Mouse (Mus musculus) hindbrain, embryonic 14.5 days (tissue): ENCODE measurements at regions not wholly inside any gene's neighbourhood (a gene's known extent, or its start where the extent isn't known, plus 50 kb on each side); places are given as distances from the start of the nearest gene placed in this dataset.
A peak's percentile ranks its signal among the peaks of the same experiment; 100 is the strongest.

Source experiments
- ATAC-seq: fragments of 200-750 bp; cut with Nextera tagmentation; 2 replicates; pipeline ENCODE4 v1.8.0; 2017; ENCODE audit warnings: moderate number of reproducible peaks, mild to moderate bottlenecking, moderate TSS enrichment, moderate library complexity; ENCODE audit not compliant: low FRiP score
- DNase-seq: peaks from one replicate; pipeline ENCODE4 v3.0.0-alpha.2; 2015; ENCODE audit warnings: low spot score
- H3K27ac ChIP-seq: fragments of 300-500 bp; sonication (generic); 2 replicates; pipeline ENCODE4 v1.5.1; 2014; ENCODE audit warnings: mild to moderate bottlenecking, moderate library complexity
- H3K27me3 ChIP-seq: fragments of 300-500 bp; sonication (generic); 2 replicates; pipeline ENCODE4 v1.6.1; 2014; ENCODE audit warnings: mild to moderate bottlenecking, low read length, mixed read lengths; ENCODE audit not compliant: control insufficient read depth, insufficient read depth
- H3K36me3 ChIP-seq: fragments of 300-500 bp; sonication (generic); replicated peaks from 2 replicates; pipeline ENCODE4 v1.6.1; 2014; ENCODE audit not compliant: control insufficient read depth, insufficient read depth
- H3K4me1 ChIP-seq: fragments of 300-500 bp; sonication (generic); replicated peaks from 2 replicates; pipeline ENCODE4 v1.6.1; 2014; ENCODE audit warnings: antibody characterized with exemption, low read length, mixed read lengths; ENCODE audit not compliant: control insufficient read depth, insufficient read depth
- H3K4me2 ChIP-seq: fragments of 300-500 bp; sonication (generic); replicated peaks from 2 replicates; pipeline ENCODE4 v1.6.1; 2014; ENCODE audit warnings: mild to moderate bottlenecking, moderate library complexity
- H3K4me3 ChIP-seq: fragments of 300-500 bp; sonication (generic); replicated peaks from 2 replicates; pipeline ENCODE4 v1.5.1; 2014; ENCODE audit warnings: mild to moderate bottlenecking, low read length
- H3K9ac ChIP-seq: fragments of 300-500 bp; sonication (generic); 2 replicates; pipeline ENCODE4 v1.6.1; 2014
- H3K9me3 ChIP-seq: fragments of 300-500 bp; sonication (generic); 2 replicates; pipeline ENCODE4 v1.6.1; 2016; ENCODE audit warnings: low read length; ENCODE audit not compliant: control insufficient read depth
- WGBS: fragments of 180-500 bp; shearing (Covaris S2); extraction: QIAGEN DNeasy Blood & Tissue Kit; methylation state at CpG from one replicate; pipeline ENCODE4 v1.1.7; 2014; 5-methylcytosine and 5-hydroxymethylcytosine counted together

DNA sequence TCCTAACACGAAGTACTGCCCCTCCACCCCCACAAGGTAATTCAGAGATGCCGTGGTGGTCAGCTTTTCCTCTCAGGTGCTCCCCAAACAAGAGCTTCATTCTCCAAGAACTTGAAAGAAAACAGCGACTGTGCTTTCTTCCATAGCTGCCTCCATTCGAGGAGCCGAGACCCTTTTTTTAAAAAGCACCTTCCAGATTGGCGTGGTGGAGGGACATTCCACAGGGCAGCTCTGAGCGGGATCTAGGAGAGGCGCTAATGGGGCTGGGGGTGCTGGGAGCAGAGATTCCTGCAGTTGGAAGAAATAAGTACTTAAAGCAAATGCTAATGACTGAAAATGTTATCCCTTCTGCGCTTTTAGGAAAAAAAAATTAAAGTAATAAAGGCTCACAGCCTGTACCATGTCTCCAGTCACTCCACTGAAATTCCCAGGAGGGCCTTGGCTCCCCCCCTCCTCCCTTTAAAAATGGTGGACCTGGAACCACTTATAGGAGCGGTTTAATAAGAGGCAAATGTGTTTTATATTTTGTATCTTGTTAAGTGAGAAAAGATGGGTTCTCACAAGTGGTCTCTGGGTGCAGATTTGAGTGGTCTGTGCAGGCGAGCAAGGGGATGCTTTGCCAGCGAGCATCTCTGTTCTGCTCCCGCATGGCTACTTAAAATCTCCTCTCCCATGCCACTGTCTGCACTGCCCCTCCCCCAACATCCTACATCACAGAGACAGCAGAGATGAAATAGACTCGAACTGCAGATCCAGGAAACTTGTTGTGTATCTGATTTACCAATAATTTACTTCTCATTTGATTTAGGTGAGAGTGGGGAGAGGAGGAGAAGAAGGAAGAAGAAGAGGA, 77.4 kb upstream of the Zfhx3 start:
- no peak overlapping the region for H3K9ac ChIP-seq
- DNase-seq (no peak), ATAC-seq (no peak)
- H3K4me3 ChIP-seq, result no peak overlapping the region
- no peaks in the 10 kb centered on the region for H3K9me3 ChIP-seq
- WGBS, result 66% methylated on average over 14 of the region's 14 CpGs
- H3K4me2 ChIP-seq, result no peak overlapping the region
- no peaks in the 10 kb centered on the region for H3K4me1 ChIP-seq
- no peak overlapping the region for H3K27ac ChIP-seq
- H3K36me3 ChIP-seq, result no peaks in the 10 kb centered on the region
- H3K27me3 ChIP-seq, result no peaks in the 10 kb centered on the region

DNA sequence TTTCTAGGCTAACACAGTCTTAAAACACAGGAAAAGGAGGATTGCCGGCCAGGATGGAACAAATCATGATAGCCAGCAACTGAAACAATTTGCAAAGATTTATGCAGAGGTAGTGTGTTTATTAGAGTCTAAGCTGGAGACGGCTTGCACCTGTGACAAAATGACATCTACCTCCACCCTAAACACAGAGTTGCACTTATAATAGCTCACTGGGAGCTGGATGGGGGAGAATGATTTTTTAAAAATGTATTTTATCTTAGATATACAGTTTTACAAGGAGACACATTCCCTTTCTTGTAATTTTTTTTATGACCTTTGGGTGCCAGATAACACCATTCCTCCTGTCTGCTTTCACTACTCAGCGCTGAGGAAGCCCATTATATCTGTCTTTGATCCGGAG, 76.7 kb upstream of the Zfhx3 start:
- no peaks in the 10 kb centered on the region for H3K9me3 ChIP-seq
- ATAC-seq (no peak), DNase-seq (no peak)
- no peak overlapping the region for H3K27ac ChIP-seq
- H3K4me3 ChIP-seq, result no peak overlapping the region
- no peaks in the 10 kb centered on the region for H3K27me3 ChIP-seq
- 80% methylated on average over 4 of the region's 4 CpGs for WGBS
- H3K36me3 ChIP-seq, result no peaks in the 10 kb centered on the region
- H3K9ac ChIP-seq, result no peak overlapping the region
- no peaks in the 10 kb centered on the region for H3K4me1 ChIP-seq
- H3K4me2 ChIP-seq, result no peak overlapping the region

DNA sequence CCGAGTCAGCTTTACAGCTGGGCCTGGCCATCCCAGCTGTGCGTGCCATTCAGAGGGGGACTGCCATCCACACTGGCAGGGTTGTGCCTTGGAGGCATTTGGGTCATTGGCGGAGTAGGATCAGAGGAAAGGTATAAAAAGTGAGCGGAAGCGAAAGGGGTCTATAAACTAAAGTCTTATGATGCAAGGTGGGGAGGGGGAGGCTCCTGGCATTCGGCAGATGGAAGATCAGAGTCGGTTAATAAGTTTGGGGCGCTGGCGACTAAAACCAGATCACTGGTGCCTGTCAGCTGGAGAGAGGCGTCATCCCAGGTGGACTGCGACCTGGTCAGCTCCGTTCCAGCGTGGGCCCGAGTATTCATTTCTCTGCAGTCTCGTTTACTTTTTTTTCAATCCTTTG, 70.7 kb upstream of the Zfhx3 start:
- DNase-seq (no peak), ATAC-seq (no peak)
- Histone ChIP-seq H3K36me3 (no peaks in the 10 kb centered on the region), H3K4me3 (peak overlapping the region; percentile 13; the same call in 1 of the 2 replicates), H3K4me2 (peak overlapping the region; percentile 43), H3K9me3 (no peaks in the 10 kb centered on the region), H3K9ac (peak overlapping the region; percentile 42; the same call in 1 of the 2 replicates), H3K4me1 (peaks cover 5% of the 10 kb centered on the region; the same call in 1 of the 2 replicates), H3K27ac (no peak overlapping the region), H3K27me3 (no peaks in the 10 kb centered on the region)
- WGBS, result 43% methylated on average over 15 of the region's 15 CpGs

DNA sequence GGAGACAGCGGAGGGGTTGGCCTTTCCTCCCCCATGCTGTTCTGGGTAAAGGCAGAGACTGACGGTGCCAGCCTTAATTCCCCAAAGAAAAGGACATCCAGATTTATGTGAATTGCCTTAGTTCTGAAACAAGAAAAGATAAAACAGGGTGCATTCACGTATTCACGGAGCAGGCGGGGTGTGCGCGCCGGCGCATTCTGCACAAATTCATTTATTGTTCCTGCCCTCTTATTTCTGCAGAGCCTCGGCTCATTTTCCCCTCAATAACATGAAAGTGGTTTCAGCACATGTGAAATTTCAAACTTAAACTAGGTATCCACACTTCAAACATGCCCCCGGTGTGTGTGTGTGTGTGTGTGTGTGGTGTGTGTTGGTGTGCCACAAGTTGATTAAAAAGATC, 70.3 kb upstream of the Zfhx3 start:
- DNase-seq (no peak), ATAC-seq (no peak)
- Histone ChIP-seq H3K9me3 (no peaks in the 10 kb centered on the region), H3K4me3 (peak overlapping the region; percentile 13; the same call in 1 of the 2 replicates), H3K27ac (no peak overlapping the region), H3K27me3 (no peaks in the 10 kb centered on the region), H3K9ac (peak overlapping the region; percentile 42; the same call in 1 of the 2 replicates), H3K36me3 (no peaks in the 10 kb centered on the region), H3K4me1 (peaks cover 5% of the 10 kb centered on the region; the same call in 1 of the 2 replicates), H3K4me2 (peak overlapping the region; percentile 43)
- 30% methylated on average over 11 of the region's 11 CpGs for WGBS

DNA sequence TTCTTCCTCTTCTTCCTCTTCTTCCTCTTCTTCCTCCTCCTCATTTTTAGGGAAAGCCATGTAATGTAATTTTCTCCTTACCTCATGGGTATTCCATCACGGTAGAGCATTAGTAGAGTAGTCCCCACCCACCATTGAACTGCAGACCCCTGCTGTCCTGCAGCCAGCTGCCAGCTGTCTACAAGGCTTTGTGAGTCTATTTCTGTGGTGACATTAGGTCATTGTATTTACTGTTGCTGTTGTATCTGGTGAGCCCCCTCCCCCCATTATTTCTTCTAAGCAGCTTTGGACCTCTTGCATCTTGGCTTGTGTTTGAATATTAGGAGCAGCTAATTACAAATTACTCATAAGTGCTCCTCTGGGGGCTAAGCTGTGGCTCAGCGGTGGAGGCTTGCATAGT, 66.0 kb upstream of the Zfhx3 start:
- Histone ChIP-seq H3K27ac (no peak overlapping the region), H3K4me2 (no peak overlapping the region), H3K36me3 (no peaks in the 10 kb centered on the region), H3K9ac (no peak overlapping the region), H3K27me3 (peaks cover under 1% of the 10 kb centered on the region; the same call in 1 of the 2 replicates), H3K4me1 (peaks cover 5% of the 10 kb centered on the region; the same call in 1 of the 2 replicates), H3K9me3 (no peaks in the 10 kb centered on the region), H3K4me3 (no peak overlapping the region)
- ATAC-seq, result no peak
- 21% methylated on average over 2 of the region's 2 CpGs for WGBS
- no peak for DNase-seq

DNA sequence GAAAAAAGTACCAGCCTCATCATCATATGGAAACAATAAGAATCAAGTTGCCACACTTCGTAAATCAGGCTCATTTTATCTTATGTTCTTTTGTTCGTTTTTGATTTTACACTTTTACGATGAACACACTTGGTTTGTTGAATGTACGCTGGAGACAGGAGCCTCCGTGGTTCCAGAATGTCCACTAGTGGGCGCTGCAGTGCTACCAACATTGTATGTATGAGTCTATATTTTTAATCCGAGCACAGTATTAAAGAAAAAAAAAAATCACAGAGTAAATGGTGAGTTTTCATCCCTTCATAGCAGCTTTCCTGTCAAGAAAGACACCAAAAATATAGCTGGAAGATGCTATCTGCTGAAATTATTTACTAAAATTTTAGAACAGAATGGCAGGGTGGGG, 60.6 kb upstream of the Zfhx3 start:
- 0 out of 2 replicates have a peak overlapping the region, but pooled peaks have one; percentile 3 for H3K4me2 ChIP-seq

DNA sequence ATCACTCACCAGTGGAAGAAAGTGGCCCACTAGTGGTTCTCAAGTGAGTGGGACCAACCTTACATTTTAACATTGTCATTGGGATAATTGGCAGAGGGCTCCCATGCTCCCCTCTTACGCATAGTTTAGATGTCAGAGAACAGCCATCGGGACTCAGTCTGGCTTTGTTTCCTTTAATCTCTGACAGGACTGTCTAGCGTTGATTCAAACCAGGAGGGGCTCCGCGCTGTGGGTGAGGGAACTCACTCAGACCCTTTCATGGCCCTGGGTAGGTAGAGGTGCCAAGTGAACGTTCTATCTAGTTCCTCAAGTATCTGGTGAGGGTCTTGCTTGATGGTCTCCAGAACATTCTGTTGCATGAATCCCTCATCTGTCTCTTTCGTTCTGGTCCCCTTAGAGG, 56.9 kb upstream of the Zfhx3 start:
- H3K9me3 ChIP-seq, result peaks cover 3% of the 10 kb centered on the region; the same call in 1 of the 2 replicates
- H3K27me3 ChIP-seq, result peaks cover 4% of the 10 kb centered on the region; the same call in 1 of the 2 replicates
- ATAC-seq (no peak), DNase-seq (no peak)
- no peak overlapping the region for H3K27ac ChIP-seq
- WGBS, result 68% methylated on average over 7 of the region's 7 CpGs
- H3K4me1 ChIP-seq, result 0 out of 2 replicates have a peak, but pooled peaks cover 5% of the 10 kb centered on the region
- no peak overlapping the region for H3K4me3 ChIP-seq
- no peaks in the 10 kb centered on the region for H3K36me3 ChIP-seq
- no peak overlapping the region for H3K4me2 ChIP-seq
- no peak overlapping the region for H3K9ac ChIP-seq

More for the DNA sequence above, 60.6 kb upstream of the Zfhx3 start:
- Histone ChIP-seq H3K27me3 (peaks cover 4% of the 10 kb centered on the region; the same call in 1 of the 2 replicates), H3K9me3 (peaks cover 3% of the 10 kb centered on the region; the same call in 1 of the 2 replicates), H3K9ac (0 out of 2 replicates have a peak overlapping the region, but pooled peaks have one; percentile 6), H3K4me3 (no peak overlapping the region), H3K27ac (peak overlapping the region; percentile 74), H3K36me3 (no peaks in the 10 kb centered on the region), H3K4me1 (0 out of 2 replicates have a peak, but pooled peaks cover 5% of the 10 kb centered on the region)
- 19% methylated on average over 7 of the region's 7 CpGs for WGBS
- DNase-seq, result peak; percentile 89
- no peak for ATAC-seq

DNA sequence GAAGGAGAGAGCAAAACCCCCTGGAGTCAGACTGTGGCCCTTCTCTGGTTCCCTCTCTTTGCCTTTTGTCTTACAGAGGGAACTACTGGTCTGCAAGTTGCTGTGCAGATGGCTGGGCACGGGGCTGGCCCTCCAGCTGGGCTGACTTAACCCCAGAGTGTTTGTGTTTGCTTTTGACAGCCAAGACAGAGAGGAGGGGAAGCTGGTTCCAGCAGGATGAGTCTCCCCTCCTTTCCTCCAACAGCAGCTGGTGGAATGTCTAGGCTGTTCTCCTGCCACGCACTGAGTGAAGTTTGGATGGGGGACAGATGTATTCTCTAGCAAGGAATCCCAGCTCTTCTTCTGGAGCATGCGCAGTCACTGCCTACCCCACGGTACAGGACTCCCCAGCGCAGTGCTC, 56.5 kb upstream of the Zfhx3 start:
- H3K27me3 ChIP-seq, result peaks cover 4% of the 10 kb centered on the region; the same call in 1 of the 2 replicates
- H3K4me1 ChIP-seq, result 0 out of 2 replicates have a peak, but pooled peaks cover 5% of the 10 kb centered on the region
- H3K36me3 ChIP-seq, result no peaks in the 10 kb centered on the region
- peaks cover 3% of the 10 kb centered on the region; the same call in 1 of the 2 replicates for H3K9me3 ChIP-seq
- H3K9ac ChIP-seq, result no peak overlapping the region
- ATAC-seq, result no peak
- no peak overlapping the region for H3K4me2 ChIP-seq
- no peak for DNase-seq
- H3K27ac ChIP-seq, result no peak overlapping the region
- H3K4me3 ChIP-seq, result no peak overlapping the region
- 62% methylated on average over 5 of the region's 5 CpGs for WGBS

DNA sequence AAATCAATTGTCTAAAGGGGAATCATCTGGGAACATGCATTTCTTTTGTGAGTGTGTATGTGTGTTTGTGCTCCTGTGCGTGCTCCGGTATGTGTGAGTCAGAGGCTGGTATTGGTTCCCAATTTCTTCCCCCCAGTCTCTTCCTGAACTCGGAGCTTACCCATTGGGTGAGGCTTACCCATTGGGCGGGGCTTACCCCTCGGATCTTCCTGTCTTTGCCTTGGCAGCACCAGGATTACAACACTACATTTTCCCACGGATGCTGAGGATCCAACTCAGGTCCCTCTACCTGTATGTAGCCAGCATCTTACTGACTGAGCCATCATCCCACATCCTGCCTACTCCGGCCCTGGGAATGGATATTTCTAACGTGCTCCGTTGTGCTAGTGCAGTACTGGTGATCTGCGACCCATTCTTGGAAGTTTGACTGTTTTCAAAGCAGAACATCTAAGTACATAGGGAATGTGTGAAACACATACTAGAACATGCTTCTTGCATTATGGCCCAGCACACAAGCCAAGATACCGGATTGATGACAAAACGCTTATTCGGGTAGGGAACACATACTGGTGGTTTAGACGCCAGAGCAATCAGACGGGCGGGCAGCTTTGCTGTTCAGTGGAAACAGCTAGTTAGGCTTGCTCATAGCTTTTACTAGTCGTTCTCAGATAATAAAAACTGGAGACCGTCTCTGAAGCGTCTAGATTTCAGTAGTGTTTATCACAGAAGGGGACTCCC, 55.8 kb upstream of the Zfhx3 start:
- H3K27ac ChIP-seq, result no peak overlapping the region
- H3K36me3 ChIP-seq, result no peaks in the 10 kb centered on the region
- H3K9me3 ChIP-seq, result peaks cover 3% of the 10 kb centered on the region; the same call in 1 of the 2 replicates
- WGBS, result 90% methylated on average over 19 of the region's 19 CpGs
- ATAC-seq (no peak), DNase-seq (no peak)
- no peak overlapping the region for H3K9ac ChIP-seq
- H3K4me2 ChIP-seq, result no peak overlapping the region
- H3K4me1 ChIP-seq, result 0 out of 2 replicates have a peak, but pooled peaks cover 5% of the 10 kb centered on the region
- H3K27me3 ChIP-seq, result peaks cover 1% of the 10 kb centered on the region; the same call in 1 of the 2 replicates
- H3K4me3 ChIP-seq, result no peak overlapping the region
